Mouse (Mus musculus) cerebellum, postnatal 4 days (tissue): ENCODE results near the gene Olfr1420.
"Not testable (repeated sequence)": the region's sequence is repeated elsewhere in the genome, so short reads cannot be mapped to it uniquely, and the experiment has no call there.

Source experiments
- DNase-seq, 2 experiments: peaks; one replicate each; pipeline ENCODE4 v3.0.0; 2022; ENCODE audit warnings: low spot score in 2 of 2, mixed read lengths in 1 of 2

Gene Olfr1420

DNA sequence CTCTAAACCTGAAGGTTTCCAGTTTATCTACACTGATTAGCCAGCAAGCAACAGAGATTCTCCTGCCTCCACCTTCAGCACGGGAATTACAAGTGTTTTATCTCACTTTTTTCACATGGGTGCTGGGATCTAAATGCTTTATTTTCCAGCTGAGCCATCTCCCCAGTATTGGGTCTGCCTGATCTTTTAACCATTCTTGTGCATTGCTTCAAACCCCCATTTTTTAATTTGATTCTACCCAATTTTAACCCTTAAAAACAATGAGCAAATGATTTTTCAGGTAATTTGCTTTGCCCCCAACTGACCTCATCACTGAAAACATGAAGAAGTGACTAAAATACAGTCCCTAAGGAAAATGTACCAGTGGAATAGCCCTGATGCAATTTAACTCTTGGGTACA, at the start of gene Olfr1420:
Olfr1420 (plus strand) TSS at position 301 of the 400 bp plus-strand sequence.
- no peak for DNase-seq

DNA sequence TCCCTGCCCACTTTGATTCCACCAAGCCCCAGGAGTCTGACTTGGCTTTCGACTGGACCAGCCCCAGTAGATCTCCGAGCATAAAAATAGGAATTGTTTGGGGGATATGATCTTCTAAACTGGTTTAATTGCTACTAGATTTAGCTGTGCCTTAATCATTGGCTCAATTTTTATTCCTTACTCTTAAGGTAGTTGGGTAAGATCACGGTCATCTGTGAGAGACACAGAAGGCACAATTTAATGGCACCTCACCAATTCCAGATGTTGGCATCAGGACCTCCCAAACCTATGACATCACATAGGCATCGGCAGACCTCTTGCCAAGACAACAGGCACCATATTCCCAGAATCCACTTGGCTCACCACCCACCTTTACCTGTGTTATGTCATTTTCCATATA, 47.2 kb upstream of the Olfr1420 start, which contains the start of gene Olfr1417:
Olfr1417 (minus strand) TSS at position 101 of the 400 bp plus-strand sequence.
- no peak for DNase-seq

DNA sequence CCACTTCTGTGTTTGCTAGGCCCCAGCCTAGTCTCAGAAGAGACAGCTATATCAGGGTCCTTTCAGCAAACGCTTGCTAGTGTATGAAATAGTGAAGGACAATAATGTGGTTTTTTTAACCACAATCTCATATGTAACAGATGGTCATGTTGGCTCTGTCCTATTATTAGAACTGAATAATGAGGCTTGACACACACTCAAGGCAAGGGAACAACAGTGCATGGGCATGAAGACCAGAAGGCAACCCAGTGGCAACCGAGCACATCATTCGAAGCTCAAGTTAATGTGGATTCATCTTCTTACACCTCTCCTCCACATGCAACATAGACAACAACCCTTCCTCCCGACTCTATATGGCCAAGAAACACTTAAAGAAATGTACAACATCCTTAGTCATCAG, 40.0 kb upstream of the Olfr1420 start:
- DNase-seq, result no peak

DNA sequence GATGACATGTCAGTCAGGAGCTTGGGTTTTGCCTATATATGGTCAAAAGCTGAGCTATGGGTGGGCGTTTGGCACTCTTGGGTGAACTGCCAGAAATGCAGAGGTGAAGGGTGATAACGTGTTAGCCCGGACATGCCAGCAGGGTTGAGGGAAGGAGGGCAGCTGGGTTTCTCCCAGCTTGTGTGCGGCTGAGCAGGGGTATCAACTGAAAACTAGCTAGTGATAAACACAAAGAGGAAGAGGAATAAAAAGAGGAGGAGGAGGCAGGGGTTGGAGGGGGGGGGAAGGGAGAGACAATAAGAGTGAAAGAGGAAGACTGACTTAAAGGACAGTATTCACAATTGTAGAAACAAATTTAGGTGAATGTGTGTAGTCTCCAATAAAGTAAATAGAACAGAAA, 33.7 kb upstream of the Olfr1420 start:
- no peak for DNase-seq

DNA sequence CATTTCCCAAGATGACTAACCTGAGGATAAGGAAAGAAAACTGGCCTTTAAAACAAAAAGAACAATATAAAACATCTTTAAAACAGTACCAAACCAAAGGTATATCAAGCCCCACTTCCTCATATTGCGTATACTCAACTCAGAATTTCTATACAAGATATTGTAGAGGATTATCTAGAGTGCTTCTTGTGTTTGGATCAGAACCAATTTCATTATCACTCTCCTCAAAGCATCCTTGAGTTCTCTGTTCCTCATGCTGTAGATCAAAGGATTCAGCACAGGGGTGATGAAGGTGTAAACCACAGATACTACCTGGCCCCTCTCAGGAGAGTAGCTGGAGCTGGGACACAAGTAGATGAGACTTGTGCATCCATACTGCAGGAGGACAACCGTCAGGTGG, 31.5 kb upstream of the Olfr1420 start:
- no peak for DNase-seq

DNA sequence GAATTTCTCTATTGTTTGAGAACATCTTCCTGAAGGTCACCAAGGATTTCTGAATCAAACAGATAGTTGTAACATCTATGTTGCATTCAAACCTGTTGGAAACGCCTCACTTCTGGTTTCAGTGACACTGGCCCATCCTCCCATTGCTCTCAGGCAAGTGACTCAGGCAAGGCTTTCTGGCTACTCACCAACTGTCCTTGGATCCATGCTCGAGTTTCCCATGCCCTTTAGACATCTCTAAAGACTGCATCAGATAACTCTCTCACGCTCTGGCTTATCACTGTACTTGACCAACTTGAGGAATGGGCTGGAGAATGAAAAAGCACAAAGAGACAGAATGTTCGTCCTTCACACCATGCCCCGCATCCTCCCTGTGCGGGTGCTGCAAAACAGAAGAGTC, 29.9 kb upstream of the Olfr1420 start:
- no peak for DNase-seq

DNA sequence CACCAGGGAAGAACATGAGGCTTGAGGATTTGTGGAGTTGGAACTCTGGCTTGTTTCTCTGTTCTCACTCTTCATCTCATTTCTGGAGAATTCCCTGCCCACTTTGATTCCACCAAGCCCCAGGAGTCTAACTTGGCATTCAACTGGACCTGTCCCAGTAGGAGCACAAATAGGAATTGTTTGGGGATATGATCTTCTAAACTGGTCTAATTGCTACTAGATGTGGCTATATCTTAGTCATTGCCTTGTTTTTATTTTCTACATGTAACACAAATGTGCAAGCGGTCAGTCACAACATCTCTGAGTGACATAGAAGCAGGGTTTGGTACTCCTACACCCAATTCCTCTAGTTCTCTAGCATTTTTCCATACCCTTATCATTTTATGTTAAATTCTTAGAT, 25.4 kb upstream of the Olfr1420 start, which contains the start of gene Olfr1418:
Olfr1418 (minus strand) TSS at position 101 of the 400 bp plus-strand sequence.
- no peak for DNase-seq

DNA sequence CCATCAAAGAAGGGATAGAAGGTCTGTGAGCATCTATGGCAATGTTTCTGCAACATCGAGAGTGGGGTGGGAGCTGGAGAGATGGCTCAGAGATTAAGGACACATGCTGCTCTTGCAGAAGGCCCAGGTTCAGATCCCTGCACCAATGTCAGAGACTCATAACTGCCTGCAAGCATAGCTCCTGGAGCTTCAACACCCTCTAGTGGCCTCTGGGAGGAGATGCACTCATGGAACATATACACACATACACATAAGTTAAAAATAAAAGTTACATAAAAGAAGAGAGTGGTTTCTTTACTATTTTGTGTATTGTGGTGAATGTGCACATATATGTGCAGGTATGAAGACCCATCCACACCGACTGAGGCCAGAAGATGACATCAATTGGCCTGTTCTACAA, 18.5 kb upstream of the Olfr1420 start:
- DNase-seq, result no peak

DNA sequence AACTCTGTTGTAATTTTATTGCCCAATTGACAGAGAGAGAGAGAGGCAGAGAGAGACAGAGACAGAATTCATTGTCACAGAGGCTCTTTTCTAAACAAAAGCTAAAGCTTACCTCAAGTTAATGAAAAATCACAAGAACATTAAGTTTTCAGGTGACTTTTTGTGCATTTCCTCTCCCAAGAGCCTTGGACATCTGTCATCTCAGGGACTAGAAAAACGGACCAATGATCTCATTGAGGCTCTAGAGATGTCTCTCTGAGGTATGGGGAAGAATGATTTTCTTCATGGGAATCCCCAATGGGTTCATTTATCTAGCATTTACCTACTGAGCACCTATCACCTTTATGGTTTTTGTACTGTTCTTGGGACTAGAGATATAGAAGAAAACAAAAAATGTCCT, 11.4 kb upstream of the Olfr1420 start, which contains the start of gene Olfr1419:
Olfr1419 (minus strand) TSS at position 101 of the 400 bp plus-strand sequence.
- DNase-seq, result no peak

DNA sequence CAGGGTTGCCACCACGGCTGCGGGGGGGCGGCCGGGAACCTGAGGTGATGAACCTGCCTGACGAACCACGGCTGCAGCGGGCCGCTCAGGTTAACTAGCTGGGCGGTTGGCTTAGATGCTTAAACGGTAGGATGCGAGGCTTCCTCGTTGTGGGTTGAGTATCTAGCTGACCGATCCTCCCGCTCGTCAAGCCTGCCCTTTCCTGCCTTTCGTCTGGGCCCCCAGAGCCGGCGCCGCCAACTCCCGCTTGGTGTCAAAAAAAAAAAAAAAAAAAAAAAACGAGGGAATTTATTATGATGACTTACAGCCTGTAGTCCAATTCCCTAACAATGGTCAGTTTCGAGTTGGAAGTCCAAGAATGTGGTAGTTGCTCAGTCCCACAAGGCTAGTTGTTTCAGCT, 8.0 kb upstream of the Olfr1420 start:
- DNase-seq, result not testable (repeated sequence)

DNA sequence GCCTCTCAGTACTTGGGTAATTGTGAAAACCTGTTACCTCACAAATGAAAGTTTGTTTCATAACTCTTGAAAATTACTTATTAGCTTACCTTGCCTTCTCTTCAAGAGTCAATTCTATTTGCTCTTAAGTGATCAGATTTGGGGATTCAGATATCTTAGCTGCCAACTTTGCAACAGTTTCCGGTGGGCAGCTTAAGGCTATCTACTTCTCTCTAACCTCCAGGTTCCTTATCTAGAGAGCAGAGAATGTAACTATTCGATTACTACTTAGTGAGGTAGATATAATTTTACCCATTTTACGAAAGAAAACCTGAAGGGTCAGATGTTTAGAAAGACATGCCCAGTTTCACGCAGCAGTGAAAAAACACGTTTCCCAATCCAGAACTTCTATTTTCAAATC, 24.7 kb downstream of the Olfr1420 start:
- no peak for DNase-seq

DNA sequence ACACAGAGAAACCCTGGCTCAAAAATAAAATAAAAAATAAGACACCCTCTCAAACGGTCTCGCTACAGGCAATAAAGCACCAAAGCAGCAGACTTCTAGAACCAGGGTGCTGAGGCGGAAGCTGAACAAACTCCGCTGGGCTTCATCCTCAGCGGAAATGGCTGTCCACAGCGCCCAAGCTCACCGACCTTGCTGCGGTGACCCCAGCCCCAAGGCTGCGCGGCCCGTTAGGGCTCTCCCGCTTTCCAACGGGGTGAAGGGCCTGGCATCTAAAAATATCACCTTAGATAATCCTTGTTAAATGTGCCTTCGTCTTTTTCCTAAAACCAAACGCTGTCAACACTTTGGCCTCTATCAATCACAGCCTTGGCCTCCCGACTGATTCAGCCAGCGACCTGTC, 25.2 kb downstream of the Olfr1420 start:
- DNase-seq, result peak in 1 of 2 experiments; percentile 15

DNA sequence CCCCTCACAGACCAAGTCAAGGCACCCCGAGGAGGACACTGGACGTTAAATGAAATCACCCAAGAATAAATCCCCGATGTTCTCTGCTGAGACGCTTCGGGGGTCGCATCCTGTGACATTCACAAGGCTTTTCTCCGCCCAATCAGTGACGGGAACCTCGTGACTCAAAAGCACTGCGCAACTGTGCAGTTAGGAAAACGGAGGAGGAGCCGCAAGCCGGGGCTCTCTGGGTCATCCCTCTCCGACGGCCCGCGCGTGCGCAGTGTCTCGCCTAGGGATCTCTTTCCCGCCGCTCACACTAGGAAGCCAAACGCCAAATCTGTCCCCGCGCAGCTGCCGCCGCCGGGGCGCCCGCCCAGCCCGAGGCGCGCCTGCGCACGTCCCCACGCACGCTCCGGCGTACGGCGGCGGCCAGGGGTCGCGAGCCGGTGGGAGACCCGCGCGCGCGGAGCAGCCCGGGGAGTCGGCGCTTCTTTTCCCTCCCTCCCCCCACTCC, 25.7 kb downstream of the Olfr1420 start, which contains the start of gene Patl1:
Patl1 (plus strand) TSS at position 363 of the 496 bp plus-strand sequence.
- DNase-seq, result peak; percentile 95 to 97

DNA sequence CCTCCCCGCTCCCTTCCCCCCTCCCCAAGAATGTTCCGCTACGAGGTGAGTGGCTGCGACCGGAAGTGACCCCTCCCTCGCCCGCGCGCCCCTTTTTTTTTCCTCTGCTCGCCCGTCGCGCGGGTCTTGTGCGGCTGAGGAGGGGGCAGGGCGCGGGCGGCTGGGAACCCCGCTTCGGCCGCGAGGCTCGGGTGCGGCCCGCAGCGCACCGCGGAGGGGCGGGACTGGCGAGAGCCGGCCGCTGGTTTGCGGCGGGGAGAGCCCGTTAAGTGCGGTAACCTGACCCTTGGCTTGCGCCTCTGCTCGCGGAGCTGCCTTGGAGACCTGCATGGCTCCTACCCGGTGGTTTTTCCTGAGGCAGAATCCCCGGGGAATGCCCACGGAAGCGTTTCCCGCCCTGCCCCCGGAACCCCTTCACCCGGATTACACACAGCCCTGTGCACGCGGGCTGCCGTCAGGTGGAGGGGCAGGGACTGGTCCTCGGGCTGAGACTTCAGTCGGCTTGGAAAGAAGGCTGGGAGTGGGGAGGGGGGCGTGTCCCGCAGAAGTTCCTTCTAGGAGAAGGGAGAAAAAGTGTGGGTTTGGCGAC, 26.3 kb downstream of the Olfr1420 start:
- DNase-seq, result peak; percentile 26 to 50

DNA sequence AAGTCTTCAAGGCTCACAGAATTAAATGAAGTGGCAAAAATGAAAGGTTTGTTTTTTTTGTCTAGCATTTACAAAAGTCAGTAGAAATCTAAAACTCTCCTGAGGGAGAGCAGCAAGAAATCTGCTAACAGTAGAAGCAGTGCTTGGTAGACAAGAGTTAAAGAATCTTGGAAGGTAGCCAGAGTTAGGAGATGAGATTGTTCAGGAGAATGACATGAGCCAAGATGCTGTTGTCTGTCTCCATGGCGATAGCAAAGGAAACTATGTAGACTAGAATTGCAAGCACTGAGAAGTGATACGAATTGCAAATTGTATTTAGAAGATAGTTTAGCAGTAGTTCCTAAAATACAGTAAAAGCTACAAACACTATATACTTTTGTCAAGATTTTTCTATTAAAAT, 29.4 kb downstream of the Olfr1420 start:
- no peak for DNase-seq

DNA sequence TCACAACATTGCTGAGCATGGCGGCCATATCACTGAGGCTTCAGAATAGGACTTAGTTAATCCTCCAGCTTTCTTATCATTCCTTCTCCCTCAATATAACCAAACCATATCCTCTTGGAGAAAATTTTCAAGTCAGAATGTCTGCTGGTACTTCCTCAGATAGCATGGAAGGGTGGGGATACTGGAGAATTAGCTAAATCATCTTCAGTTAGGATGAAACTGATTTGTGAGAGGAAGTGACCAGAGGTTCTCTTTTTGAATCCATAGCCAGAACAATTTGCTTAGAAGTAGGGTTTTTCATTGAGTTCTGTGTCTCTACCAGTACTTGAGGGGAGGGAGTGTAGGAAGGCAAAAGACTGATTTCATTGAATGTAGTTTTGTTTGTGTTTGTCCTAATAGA, 35.7 kb downstream of the Olfr1420 start:
- no peak for DNase-seq

DNA sequence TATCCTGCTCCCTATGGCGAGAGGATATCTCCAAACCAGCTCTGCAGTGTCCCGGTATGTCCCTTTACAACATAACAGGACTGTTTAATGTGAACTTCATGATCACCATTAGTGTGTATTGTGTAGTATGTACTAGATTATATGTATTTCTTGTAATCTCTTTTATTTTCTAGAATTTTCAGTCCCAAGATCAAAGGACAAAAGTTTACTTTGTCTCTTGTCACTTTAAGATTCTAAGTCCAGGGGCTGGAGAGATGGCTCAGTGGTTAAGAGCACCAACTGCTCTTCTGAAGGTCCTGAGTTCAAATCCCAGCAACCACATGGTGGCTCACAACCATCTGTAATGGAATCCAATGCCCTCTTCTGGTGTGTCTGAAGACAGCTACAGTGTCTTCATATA, 36.1 kb downstream of the Olfr1420 start:
- not testable (repeated sequence) for DNase-seq

DNA sequence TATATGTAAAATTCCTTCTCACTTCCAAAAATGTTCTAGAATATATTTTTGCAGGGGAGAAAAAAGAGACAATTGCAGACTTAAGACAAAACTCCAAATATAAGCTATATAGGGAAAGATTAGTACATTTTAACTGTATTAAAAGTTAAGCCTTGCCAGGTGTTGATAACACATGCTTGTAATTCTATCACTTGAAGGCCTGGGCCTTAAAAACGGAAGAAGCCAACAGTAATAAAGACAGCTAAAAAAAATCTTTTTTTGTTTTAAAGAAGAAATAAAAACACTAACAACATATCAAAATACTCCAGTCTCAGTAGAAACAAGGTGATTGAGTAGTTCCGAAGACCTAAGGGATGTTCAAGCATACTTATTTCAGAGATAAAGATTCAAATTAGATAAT, 40.0 kb downstream of the Olfr1420 start:
- no peak for DNase-seq

DNA sequence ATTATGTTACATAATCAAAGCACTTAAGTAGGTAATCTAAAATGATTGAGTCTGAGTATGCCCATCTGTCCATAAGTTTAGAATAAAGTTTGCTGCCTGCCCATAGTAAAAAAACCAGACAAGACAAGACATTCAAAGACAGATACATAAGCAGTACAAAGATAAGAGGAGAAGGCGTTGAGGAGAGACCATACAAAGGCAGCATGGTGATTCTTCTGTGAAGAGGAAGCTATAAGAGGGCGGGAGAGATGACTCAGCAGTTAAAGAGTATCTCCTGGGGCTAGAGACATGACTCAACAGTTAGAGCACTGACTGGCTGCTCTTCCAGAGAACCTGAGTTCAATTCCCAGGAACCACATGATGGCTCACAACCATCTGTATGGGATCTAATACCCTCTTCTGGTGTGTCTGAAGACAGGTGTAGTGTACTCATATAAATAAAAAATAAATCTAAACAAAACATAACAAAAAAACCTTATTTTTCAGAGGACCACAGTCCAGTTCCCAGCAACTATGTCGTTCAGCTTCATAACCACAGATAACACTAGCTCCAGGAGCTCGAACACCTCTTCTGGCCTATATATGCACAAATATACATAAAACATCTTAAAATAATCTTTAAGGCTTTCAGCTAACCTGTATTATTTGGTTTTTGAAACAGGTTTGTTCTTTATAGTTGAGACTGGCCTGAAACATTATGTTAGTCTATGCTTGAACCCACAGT, 41.8 kb downstream of the Olfr1420 start:
- no peak for DNase-seq

DNA sequence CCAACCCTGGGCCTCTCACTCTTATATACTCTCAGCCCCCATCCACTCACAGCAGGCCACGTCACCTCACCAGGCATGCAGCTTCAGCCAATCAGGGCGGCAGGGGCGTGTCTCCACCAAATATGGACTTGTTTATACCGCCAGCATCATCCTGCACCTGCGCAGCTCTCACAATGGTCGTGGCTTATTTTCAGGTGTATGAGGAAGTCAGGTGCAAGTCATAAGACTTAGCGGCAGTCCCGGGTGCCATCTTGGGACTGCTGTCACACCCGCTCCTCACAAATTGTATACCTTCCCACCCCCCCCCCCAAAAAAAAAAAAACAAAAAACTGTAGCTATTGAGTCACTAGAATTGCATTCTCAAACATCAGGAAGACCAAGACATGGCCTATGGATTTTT, 60.1 kb downstream of the Olfr1420 start:
- DNase-seq, result not testable (repeated sequence)
